In genomic region chr17:80709921-80710838, GRCm38 (mm10) we compare ENCODE assay signal across 8 mouse cellular contexts. TPM values are rescaled to one million over a fixed set of nuclear protein-coding genes. Genes with fewer than 3 reads are reported as not detected.
A peak's percentile ranks its signal among the peaks of the same experiment; 100 is the strongest.
DNase-seq lines count a peak whose midpoint lies in the region; ATAC-seq and TF ChIP-seq lines count a peak whose summit lies in the region.

No protein-coding gene starts in this region.

- peak; percentile 68 for DNase-seq in adrenal gland, postnatal 25 days
- peak; percentile 64 for DNase-seq in left cerebral cortex, adult 11 months (ENCODE audit: low spot score)
- DNase-seq in midbrain, embryonic 14.5 days = peak; percentile 77
- DNase-seq in yolk sac, embryonic 10.5 days (ENCODE audit: low spot score) = peak; percentile 44
- DNase-seq in urinary bladder, postnatal 36 days (ENCODE audit: low spot score in 2 of 2) = no peak

- WGBS in embryonic facial prominence, embryonic 15.5 days = 11% methylated on average over 24 of the region's 24 CpGs
- WGBS in hindbrain, embryonic 13.5 days = 23% methylated on average over 24 of the region's 24 CpGs
- WGBS in midbrain, embryonic 14.5 days = 18% methylated on average over 24 of the region's 24 CpGs

- H3K27me3 ChIP-seq in ES-Bruce4 (ENCODE audit: control insufficient read depth, insufficient read depth, low read length, poor library complexity, severe bottlenecking) = no peaks in the 10 kb centered on the region
- no peaks in the 10 kb centered on the region for H3K27me3 ChIP-seq in embryonic facial prominence, embryonic 15.5 days
- no peaks in the 10 kb centered on the region for H3K27me3 ChIP-seq in hindbrain, embryonic 13.5 days
- H3K27me3 ChIP-seq in midbrain, embryonic 14.5 days (ENCODE audit: control insufficient read depth, insufficient read depth, low read length) = no peaks in the 10 kb centered on the region

- peak overlapping the region; percentile 45 for H3K4me2 ChIP-seq in embryonic facial prominence, embryonic 15.5 days (replicated peaks)
- peak overlapping the region; percentile 51 for H3K4me2 ChIP-seq in hindbrain, embryonic 13.5 days
- H3K4me2 ChIP-seq in midbrain, embryonic 14.5 days (ENCODE audit: low read length) = peak overlapping the region; percentile 49

- TF ChIP-seq POLR2A in ES-Bruce4 (IDR thresholded peaks at IDR 0.05; ENCODE audit: insufficient read depth, low read length) = no peak

- peak; percentile 85 for ATAC-seq in embryonic facial prominence, embryonic 15.5 days (ENCODE audit: insufficient number of reproducible peaks, low FRiP score, low TSS enrichment, low read depth)
- peak; percentile 76 for ATAC-seq in hindbrain, embryonic 13.5 days (ENCODE audit: low FRiP score)
- ATAC-seq in midbrain, embryonic 14.5 days (ENCODE audit: low FRiP score, low TSS enrichment) = peak; percentile 69; the same call in 1 of the 2 replicates

- H3K27ac ChIP-seq in ES-Bruce4 (ENCODE audit: insufficient read depth, low read length) = no peak overlapping the region
- peak overlapping the region; percentile 85 for H3K27ac ChIP-seq in embryonic facial prominence, embryonic 15.5 days (replicated peaks)
- peak overlapping the region; percentile 88 for H3K27ac ChIP-seq in hindbrain, embryonic 13.5 days
- peak overlapping the region; percentile 74 for H3K27ac ChIP-seq in midbrain, embryonic 14.5 days (replicated peaks; ENCODE audit: low read depth, low read length)

- no peaks in the 10 kb centered on the region for H3K9me3 ChIP-seq in ES-Bruce4 (replicated peaks; ENCODE audit: control insufficient read depth, insufficient read depth, low read length, poor library complexity, severe bottlenecking)
- H3K9me3 ChIP-seq in embryonic facial prominence, embryonic 15.5 days (replicated peaks) = no peaks in the 10 kb centered on the region
- no peaks in the 10 kb centered on the region for H3K9me3 ChIP-seq in hindbrain, embryonic 13.5 days
- H3K9me3 ChIP-seq in midbrain, embryonic 14.5 days (ENCODE audit: control insufficient read depth, low read length) = no peaks in the 10 kb centered on the region

- TF ChIP-seq EP300 in ES-Bruce4 (IDR thresholded peaks at IDR 0.05; ENCODE audit: insufficient read depth, low read depth, low read length) = no peak

- 0 out of 2 replicates have a peak overlapping the region, but pooled peaks have one; percentile 5 for H3K4me3 ChIP-seq in ES-Bruce4 (ENCODE audit: low read depth, low read length)
- H3K4me3 ChIP-seq in embryonic facial prominence, embryonic 15.5 days (replicated peaks) = peak overlapping the region; percentile 9
- H3K4me3 ChIP-seq in hindbrain, embryonic 13.5 days = peak overlapping the region; percentile 16; the same call in 1 of the 2 replicates
- H3K4me3 ChIP-seq in midbrain, embryonic 14.5 days (replicated peaks; ENCODE audit: low read depth, low read length) = no peak overlapping the region; the same call in 1 of the 2 replicates

- no peak for TF ChIP-seq CTCF in ES-Bruce4 (IDR thresholded peaks at IDR 0.05; ENCODE audit: low read depth, low read length)

- no peaks in the 10 kb centered on the region for H3K36me3 ChIP-seq in ES-Bruce4 (ENCODE audit: control insufficient read depth, insufficient read depth, low read length, poor library complexity, severe bottlenecking)
- H3K36me3 ChIP-seq in embryonic facial prominence, embryonic 15.5 days = no peaks in the 10 kb centered on the region
- H3K36me3 ChIP-seq in hindbrain, embryonic 13.5 days = no peaks in the 10 kb centered on the region
- no peaks in the 10 kb centered on the region for H3K36me3 ChIP-seq in midbrain, embryonic 14.5 days (ENCODE audit: control insufficient read depth, insufficient read depth, low read length)

- no peak overlapping the region for H3K9ac ChIP-seq in ES-Bruce4 (ENCODE audit: low read depth, poor library complexity, severe bottlenecking)
- no peak overlapping the region for H3K9ac ChIP-seq in embryonic facial prominence, embryonic 15.5 days
- peak overlapping the region; percentile 66 for H3K9ac ChIP-seq in hindbrain, embryonic 13.5 days
- peak overlapping the region; percentile 50 for H3K9ac ChIP-seq in midbrain, embryonic 14.5 days (replicated peaks; ENCODE audit: low read length)

- peaks cover 5% of the 10 kb centered on the region for H3K4me1 ChIP-seq in ES-Bruce4 (ENCODE audit: control insufficient read depth, insufficient read depth, low read length)
- H3K4me1 ChIP-seq in embryonic facial prominence, embryonic 15.5 days = peaks cover 60% of the 10 kb centered on the region
- H3K4me1 ChIP-seq in hindbrain, embryonic 13.5 days (replicated peaks) = peaks cover 58% of the 10 kb centered on the region
- peaks cover 20% of the 10 kb centered on the region for H3K4me1 ChIP-seq in midbrain, embryonic 14.5 days (ENCODE audit: control insufficient read depth, insufficient read depth, low read length)

RNA-seq across cellular contexts. Expression of gene Map4k3, which starts 18.1 kb away (rescaled TPM):
- polyA plus RNA-seq in ES-Bruce4 (2011; ENCODE audit: insufficient read depth, insufficient read length, low read depth, missing spikeins) = 52.4 and 52.5 TPM in 2 replicates
- 41.9 and 47.6 TPM in 2 replicates for total RNA-seq in adrenal gland, postnatal 25 days (2021)
- 23.6 and 23.9 TPM in 2 replicates for polyA plus RNA-seq in embryonic facial prominence, embryonic 15.5 days (2015; fragmentation: Nextera tagmentation; extraction: Ambion mirVana)
- 22.3 and 24.1 TPM in 2 replicates for polyA plus RNA-seq in hindbrain, embryonic 13.5 days (2015; fragmentation: Nextera tagmentation; extraction: Ambion mirVana)
- 32.1 and 39.7 TPM in 2 replicates for polyA plus RNA-seq in midbrain, embryonic 14.5 days (2014; fragmentation: Nextera tagmentation; extraction: Ambion mirVana)

Comparison
In these comparisons a context has a peak if more than half of its experiments do, and no peak if none do; other contexts are left out.
1. H3K9ac ChIP-seq: peak in hindbrain, embryonic 13.5 days (single experiment) and midbrain, embryonic 14.5 days (single experiment); none in ES-Bruce4 (single experiment) and embryonic facial prominence, embryonic 15.5 days (single experiment).
2. DNase-seq: peak in adrenal gland, postnatal 25 days (single experiment), left cerebral cortex, adult 11 months (single experiment), midbrain, embryonic 14.5 days (single experiment) and yolk sac, embryonic 10.5 days (single experiment); none in urinary bladder, postnatal 36 days (0 of 2).
3. Peak in every context shown above with its lines, with median percentiles within 50 percentile points of each other: ATAC-seq and H3K4me2 ChIP-seq.